Mouse (Mus musculus): ENCODE data around the gene Stard3. TPM values are rescaled to one million over a fixed set of nuclear protein-coding genes. Genes with fewer than 3 reads are reported as not detected.

Gene Stard3
- polyA plus RNA-seq, 1 experiment from 2014 or later, result 42.8 TPM

DNA sequence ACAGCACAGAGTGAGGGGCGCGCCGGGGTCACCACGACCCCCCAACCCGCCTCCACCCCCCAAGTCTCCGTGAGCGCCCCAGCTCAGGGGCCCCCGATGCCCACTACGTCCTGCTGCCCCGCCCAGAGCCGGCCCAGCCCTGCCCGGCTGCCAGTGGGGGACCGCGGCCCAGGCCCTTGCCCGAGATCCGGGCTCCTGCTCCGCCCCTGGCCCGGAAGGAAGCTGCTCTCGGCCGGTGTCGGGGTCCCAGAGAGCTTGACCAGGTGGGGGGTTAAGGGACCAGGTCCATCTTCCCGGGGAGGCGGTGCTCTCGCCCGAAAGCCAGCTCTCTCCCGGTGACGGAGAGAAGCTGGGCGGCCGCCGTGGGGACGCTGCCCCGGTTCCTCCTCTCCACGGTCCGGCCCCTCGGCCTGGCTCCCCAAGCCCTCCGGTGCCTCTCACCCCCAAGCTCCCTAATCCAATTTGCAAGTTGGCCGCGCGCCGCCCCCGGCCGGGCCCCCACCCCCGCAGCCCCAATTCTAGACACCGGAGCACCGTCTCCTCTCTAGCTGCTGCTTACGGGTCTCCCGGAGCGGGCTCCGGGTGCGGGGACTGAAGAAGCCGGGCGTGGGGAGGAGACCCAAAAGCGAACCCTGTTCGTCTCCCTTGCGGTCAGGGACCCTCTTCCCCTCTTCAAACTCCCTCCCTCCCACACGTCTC lies 29.6 kb upstream of the Stard3 start:
- no peaks in the 10 kb centered on the region for H3K36me3 ChIP-seq (ENCODE audit: insufficient read depth, low read length)
- H3K4me1 ChIP-seq (replicated peaks; ENCODE audit: insufficient read depth, low read length), result peaks cover 14% of the 10 kb centered on the region
- no peak for TF ChIP-seq CTCF (IDR thresholded peaks at IDR 0.05; ENCODE audit: low read depth)
- ATAC-seq (replicated peaks; ENCODE audit: low FRiP score, low read depth), result no peak
- H3K9ac ChIP-seq (ENCODE audit: low read depth, low read length), result no peak overlapping the region
- peaks cover 94% of the 10 kb centered on the region for H3K27me3 ChIP-seq (ENCODE audit: insufficient read depth, low read length)
- WGBS, result 1% methylated on average over 56 of the region's 56 CpGs
- H3K9me3 ChIP-seq (replicated peaks; ENCODE audit: low read length), result no peaks in the 10 kb centered on the region
- H3K4me2 ChIP-seq (ENCODE audit: low read length), result peak overlapping the region; percentile 39
- no peak for DNase-seq (ENCODE audit: low spot score)
- peak overlapping the region; percentile 28 for H3K4me3 ChIP-seq (replicated peaks; ENCODE audit: low read depth, low read length)
- H3K27ac ChIP-seq, result no peak overlapping the region

- DNase-seq (ENCODE audit: low spot score), result no peak
- ATAC-seq (replicated peaks; ENCODE audit: low FRiP score, low read depth), result no peak
- Histone ChIP-seq H3K36me3 (ENCODE audit: insufficient read depth, low read length) (no peaks in the 10 kb centered on the region), H3K4me2 (ENCODE audit: low read length) (peak within 1 kb of the TSS; percentile 39), H3K27me3 (ENCODE audit: insufficient read depth, low read length) (peaks cover 93% of the 10 kb centered on the region), H3K27ac (no peak within 1 kb of the TSS), H3K9ac (ENCODE audit: low read depth, low read length) (no peak within 1 kb of the TSS), H3K4me3 (replicated peaks; ENCODE audit: low read depth, low read length) (peak within 1 kb of the TSS; percentile 28), H3K9me3 (replicated peaks; ENCODE audit: low read length) (no peaks in the 10 kb centered on the region), H3K4me1 (replicated peaks; ENCODE audit: insufficient read depth, low read length) (peaks cover 14% of the 10 kb centered on the region)
- WGBS, result 3% methylated on average over 37 of the region's 38 CpGs
- no peak for TF ChIP-seq CTCF (IDR thresholded peaks at IDR 0.05; ENCODE audit: low read depth)
These were observed 28.8 kb upstream of the Stard3 start, which contains the start of gene Neurod2 for GRCm38 (mm10) chr11:98329081-98329959. Gene Neurod2, minus strand, starts transcription at chr11:98329648.

DNA sequence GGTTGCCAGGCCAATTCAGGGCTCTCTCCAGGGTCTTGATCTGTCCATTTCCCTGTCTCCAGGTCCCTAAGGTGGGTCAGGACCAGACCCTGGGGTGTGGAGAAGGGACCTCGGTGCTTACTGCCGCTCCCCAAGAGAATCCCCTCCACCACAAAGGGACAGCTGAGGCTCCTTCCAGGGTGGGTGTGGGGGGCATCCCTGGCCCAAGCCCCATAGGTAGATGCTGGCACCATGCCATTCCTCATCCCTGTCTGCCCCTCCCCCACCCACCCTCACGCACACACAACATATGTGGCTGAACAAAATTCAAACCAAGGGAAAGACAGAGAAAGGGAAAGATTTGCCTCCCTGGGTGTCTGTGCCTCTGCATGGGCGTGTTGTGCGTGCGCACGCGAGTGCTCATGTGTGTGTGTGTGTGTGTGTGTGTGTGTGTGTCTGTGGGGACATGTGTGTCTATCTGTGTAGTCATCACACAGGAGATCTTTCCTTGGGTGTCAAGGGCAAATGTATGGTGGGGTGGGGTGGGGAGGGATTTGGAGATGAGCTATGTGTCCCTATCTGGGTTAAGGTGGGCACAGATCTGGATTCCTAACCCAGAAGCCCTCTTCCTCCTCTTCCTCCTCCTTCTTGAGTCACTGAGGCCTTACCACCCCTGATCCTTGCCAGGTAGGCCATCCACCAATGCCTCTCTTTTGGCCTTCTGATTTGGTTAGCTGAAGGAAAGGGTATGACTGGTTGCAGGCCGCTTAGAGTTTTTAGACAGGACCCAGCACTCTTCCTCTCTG lies 28.0 kb upstream of the Stard3 start:
- no peak overlapping the region for H3K27ac ChIP-seq
- no peaks in the 10 kb centered on the region for H3K9me3 ChIP-seq (replicated peaks; ENCODE audit: low read length)
- peaks cover 93% of the 10 kb centered on the region for H3K27me3 ChIP-seq (ENCODE audit: insufficient read depth, low read length)
- WGBS, result 31% methylated on average over 9 of the region's 9 CpGs
- H3K9ac ChIP-seq (ENCODE audit: low read depth, low read length), result no peak overlapping the region
- H3K36me3 ChIP-seq (ENCODE audit: insufficient read depth, low read length), result no peaks in the 10 kb centered on the region
- ATAC-seq (replicated peaks; ENCODE audit: low FRiP score, low read depth), result no peak
- H3K4me1 ChIP-seq (replicated peaks; ENCODE audit: insufficient read depth, low read length), result peaks cover 14% of the 10 kb centered on the region
- no peak overlapping the region for H3K4me3 ChIP-seq (replicated peaks; ENCODE audit: low read depth, low read length)
- TF ChIP-seq CTCF (IDR thresholded peaks at IDR 0.05; ENCODE audit: low read depth), result no peak
- no peak for DNase-seq (ENCODE audit: low spot score)
- H3K4me2 ChIP-seq (ENCODE audit: low read length), result no peak overlapping the region

DNA sequence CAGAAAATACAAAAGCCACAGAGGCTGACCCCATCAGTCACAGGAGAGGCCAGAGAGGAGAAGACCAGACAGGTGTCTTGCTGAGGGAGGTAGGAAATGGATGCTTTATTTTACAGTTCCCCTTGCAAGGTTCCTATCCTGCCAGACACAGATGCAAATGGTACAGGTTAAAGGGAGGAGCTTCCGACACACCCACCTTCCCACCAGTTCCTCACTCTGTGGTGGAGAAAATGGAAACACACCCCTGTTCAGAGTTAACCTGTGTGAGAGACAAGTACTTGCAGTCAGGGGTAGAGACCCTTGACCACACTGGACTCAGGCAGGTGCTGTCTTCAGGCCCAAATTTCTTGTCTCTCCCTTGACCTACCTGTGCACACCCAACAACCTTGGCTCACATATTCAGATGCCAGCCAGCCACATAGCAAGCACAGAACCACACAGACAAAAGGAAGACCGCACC lies 27.4 kb upstream of the Stard3 start:
- H3K27me3 ChIP-seq (ENCODE audit: insufficient read depth, low read length), result peaks cover 93% of the 10 kb centered on the region
- H3K27ac ChIP-seq, result no peak overlapping the region
- peaks cover 14% of the 10 kb centered on the region for H3K4me1 ChIP-seq (replicated peaks; ENCODE audit: insufficient read depth, low read length)
- no peak for TF ChIP-seq CTCF (IDR thresholded peaks at IDR 0.05; ENCODE audit: low read depth)
- ATAC-seq (replicated peaks; ENCODE audit: low FRiP score, low read depth) (no peak), DNase-seq (ENCODE audit: low spot score) (no peak)
- H3K9me3 ChIP-seq (replicated peaks; ENCODE audit: low read length), result no peaks in the 10 kb centered on the region
- no peaks in the 10 kb centered on the region for H3K36me3 ChIP-seq (ENCODE audit: insufficient read depth, low read length)
- H3K4me3 ChIP-seq (replicated peaks; ENCODE audit: low read depth, low read length), result no peak overlapping the region
- H3K9ac ChIP-seq (ENCODE audit: low read depth, low read length), result no peak overlapping the region
- no peak overlapping the region for H3K4me2 ChIP-seq (ENCODE audit: low read length)
- WGBS, result 47% methylated on average over 2 of the region's 2 CpGs

GRCm38 (mm10) chr11:98331401-98331800 lies 26.8 kb upstream of the Stard3 start:
- peaks cover 91% of the 10 kb centered on the region for H3K27me3 ChIP-seq (ENCODE audit: insufficient read depth, low read length)
- no peaks in the 10 kb centered on the region for H3K9me3 ChIP-seq (replicated peaks; ENCODE audit: low read length)
- H3K4me1 ChIP-seq (replicated peaks; ENCODE audit: insufficient read depth, low read length), result peaks cover 14% of the 10 kb centered on the region
- no peak overlapping the region for H3K4me3 ChIP-seq (replicated peaks; ENCODE audit: low read depth, low read length)
- no peak overlapping the region for H3K9ac ChIP-seq (ENCODE audit: low read depth, low read length)
- WGBS, result 40% methylated on average over 1 of the region's 1 CpGs
- DNase-seq (ENCODE audit: low spot score), result no peak
- ATAC-seq (replicated peaks; ENCODE audit: low FRiP score, low read depth), result no peak
- no peaks in the 10 kb centered on the region for H3K36me3 ChIP-seq (ENCODE audit: insufficient read depth, low read length)
- no peak overlapping the region for H3K27ac ChIP-seq
- H3K4me2 ChIP-seq (ENCODE audit: low read length), result no peak overlapping the region
- no peak for TF ChIP-seq CTCF (IDR thresholded peaks at IDR 0.05; ENCODE audit: low read depth)

DNA sequence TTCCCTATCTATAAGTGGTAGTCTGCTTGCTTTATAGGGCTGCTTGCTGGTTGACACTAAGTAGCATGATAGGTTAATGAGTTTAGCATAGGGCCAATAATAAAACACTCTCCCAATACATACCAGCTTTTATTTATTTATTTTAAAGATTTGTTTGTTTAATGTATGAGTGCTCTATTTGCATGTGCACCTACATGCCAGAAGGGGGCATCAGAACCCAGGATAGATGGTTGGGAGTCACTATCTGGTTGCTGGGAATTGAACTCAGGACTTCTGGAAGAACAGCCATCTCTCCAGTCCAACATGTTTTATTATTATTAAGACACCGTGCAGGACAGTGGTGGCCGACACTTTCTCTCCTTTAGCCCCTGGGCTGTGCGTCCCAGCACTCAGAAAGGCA lies 26.0 kb upstream of the Stard3 start:
- peaks cover 91% of the 10 kb centered on the region for H3K27me3 ChIP-seq (ENCODE audit: insufficient read depth, low read length)
- no peak overlapping the region for H3K27ac ChIP-seq
- TF ChIP-seq CTCF (IDR thresholded peaks at IDR 0.05; ENCODE audit: low read depth), result no peak
- H3K4me3 ChIP-seq (replicated peaks; ENCODE audit: low read depth, low read length), result no peak overlapping the region
- no peak overlapping the region for H3K4me2 ChIP-seq (ENCODE audit: low read length)
- ATAC-seq (replicated peaks; ENCODE audit: low FRiP score, low read depth) (no peak), DNase-seq (ENCODE audit: low spot score) (no peak)
- no peak overlapping the region for H3K9ac ChIP-seq (ENCODE audit: low read depth, low read length)
- 81% methylated on average over 3 of the region's 3 CpGs for WGBS
- H3K4me1 ChIP-seq (replicated peaks; ENCODE audit: insufficient read depth, low read length), result peaks cover 11% of the 10 kb centered on the region
- H3K9me3 ChIP-seq (replicated peaks; ENCODE audit: low read length), result no peaks in the 10 kb centered on the region
- no peaks in the 10 kb centered on the region for H3K36me3 ChIP-seq (ENCODE audit: insufficient read depth, low read length)
